Mouse (Mus musculus): Measurements from ENCODE around the gene Auts2.

Gene Auts2

DNA sequence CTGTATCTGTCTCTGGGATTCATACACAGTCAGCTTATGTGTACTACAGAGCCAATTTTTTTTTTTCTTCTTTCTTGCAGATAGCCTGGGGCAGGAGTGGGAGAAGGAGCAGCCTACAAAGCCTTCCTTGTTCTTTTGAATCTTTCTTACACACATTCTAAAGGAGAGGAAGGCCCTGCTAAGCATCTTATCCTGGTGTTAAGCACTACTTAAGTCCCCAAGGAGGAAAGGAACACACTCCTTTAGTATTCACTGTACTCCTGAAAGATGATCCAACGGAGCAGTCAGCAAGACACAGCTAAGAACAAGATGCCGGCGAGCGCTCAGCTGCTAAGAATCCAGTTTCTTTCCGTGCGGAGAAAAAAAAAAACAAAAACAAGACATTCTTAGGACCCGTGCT, 356.9 kb downstream of the Auts2 start:
- no peak for DNase-seq (ENCODE audit: low spot score in 2 of 2)

DNA sequence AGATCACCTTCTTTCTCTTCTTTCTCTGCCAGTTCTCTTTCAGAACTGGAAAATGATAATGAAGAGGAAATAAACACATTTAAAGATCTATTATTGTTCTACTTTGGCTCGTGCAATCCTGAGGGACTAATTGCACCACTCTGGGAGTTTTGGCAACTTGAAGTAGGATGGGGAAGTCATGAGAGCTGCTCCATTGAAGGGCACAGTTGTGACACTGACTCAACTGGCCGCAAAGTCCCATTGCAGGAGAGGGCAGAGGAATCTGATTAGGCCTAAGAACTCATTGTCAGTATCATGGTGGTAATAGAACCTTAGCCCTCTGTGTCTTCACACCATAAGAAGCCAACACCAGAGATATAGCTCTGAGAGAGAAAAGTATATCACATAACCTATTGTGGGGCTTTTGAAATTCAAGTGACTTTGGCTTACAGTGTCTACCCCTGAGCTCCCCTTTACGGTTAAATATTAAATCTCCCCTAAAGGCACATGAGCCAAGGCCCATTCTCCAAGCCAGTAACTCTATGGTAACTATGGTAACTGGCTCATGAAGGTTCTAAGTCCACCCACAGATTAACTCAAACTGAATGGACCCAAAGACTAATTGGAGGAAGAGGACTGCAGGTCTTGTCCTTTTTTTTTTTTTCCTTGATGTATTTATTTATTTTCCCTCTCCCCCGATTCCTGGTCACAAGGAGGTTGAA, 358.6 kb downstream of the Auts2 start:
- no peak for DNase-seq (ENCODE audit: low spot score in 2 of 2)

DNA sequence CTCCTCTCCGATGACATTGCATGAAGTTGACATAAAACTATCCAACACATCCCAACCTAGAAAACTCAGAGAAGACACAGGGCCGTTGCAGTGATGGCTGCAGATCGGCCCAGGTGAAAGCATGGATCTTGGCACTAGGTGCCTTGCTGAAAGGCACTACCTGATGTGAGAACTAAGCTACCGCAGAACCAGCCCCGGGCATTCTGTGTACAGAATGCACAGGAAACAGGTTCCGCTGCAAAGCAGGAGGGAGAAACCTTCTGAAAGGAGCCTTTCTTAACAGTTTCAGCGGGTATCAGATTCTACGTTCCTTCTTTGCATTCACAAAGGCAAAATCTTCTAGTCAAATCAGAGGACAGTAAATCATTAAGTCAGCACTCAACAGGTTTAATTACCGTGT, 361.1 kb downstream of the Auts2 start:
- DNase-seq (ENCODE audit: low spot score in 2 of 2): no peak

DNA sequence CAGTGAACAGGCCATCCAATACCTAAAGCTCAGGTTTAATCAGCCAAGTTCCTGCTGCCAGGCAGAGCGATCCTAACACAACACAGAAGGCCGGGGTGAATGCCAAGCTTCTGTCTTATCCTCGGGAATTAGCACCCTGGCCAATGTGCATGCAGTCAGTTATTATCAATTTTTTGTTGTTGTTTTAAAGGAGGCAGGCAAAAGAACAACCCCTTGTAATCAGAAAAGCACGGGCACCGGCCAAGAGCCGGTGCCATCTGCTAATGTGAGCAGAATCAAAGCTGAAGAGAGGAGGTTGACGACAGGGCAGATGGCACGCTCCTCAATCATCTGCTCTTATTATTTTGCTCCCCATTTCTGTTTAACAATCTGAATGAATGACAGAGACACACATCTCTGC, 373.1 kb downstream of the Auts2 start:
- DNase-seq (ENCODE audit: low spot score in 2 of 2): no peak

DNA sequence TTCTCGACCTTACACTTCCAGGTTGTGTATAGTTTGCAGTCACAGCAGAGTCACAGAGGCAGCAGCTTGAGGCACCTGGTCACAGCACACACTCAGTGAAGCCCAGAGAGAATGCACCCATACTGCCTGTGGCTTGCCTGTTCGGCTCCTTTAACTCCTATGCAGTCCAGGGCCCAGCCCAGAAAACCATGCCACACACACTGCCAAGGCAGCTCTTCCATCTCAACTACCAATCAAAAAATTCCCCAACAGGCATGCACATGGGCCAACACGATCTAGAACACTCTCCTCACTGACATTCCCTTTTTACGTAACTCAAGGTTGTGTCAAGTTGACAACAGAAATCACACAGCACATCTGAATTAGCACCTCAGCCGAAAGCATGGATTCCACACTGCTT, 374.3 kb downstream of the Auts2 start:
- DNase-seq (ENCODE audit: low spot score in 2 of 2): no peak

DNA sequence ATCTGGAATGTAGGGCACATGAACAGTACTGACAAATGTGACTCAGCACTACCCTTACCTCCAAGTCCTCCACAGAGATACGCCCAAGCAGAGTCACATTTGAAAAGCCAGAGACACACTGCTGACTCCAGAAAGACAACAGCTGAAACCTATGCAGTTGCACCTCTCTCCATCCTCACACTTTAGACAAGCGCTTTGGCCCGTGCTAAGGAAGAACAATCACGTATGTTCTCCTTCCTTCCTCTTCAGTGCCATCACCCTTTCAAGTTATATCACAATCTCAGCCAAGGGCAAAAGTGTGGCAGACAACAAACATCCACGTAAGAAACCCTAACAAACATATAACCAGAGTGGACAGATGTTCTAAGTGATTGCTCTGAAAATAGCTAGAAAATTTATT, 374.9 kb downstream of the Auts2 start:
- no peak for DNase-seq (ENCODE audit: low spot score in 2 of 2)

DNA sequence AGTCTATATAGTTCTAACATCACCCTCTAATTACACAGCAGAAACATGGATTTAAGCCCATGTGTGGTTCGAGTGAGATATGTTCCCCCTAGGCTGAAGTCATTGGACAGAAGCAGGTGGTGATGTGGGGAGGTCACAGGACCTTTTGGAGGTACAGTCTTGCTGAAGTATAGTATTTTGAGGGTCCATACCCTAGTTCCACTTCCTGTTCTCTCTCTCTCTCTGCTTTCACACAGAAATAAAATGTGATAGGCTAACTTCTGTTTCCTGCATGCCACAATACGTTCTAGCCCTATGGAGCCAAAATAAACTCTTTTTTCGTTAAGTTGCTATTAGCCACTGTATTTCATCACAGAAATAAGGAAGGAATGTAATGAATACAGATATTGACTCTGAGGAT, 376.6 kb downstream of the Auts2 start:
- no peak for DNase-seq (ENCODE audit: low spot score in 2 of 2)

DNA sequence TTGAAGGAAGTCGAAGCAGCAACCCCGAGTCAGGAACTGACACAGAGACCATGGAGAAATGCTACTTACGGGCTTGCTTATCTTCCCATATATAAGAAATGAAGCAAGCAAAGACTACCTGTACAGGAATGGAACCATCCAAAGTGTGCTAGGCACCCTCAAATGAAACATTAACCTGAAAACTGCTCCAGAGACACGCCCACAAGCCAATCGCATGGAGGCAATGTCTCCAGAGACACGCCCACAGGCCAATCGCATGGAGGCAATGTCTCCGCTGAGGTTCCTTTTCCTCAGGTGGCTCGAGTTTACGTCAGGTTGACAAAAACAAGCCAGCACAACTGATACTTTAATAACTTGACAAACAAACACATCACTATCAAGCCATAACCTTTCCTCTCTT, 379.2 kb downstream of the Auts2 start:
- no peak for DNase-seq (ENCODE audit: low spot score in 2 of 2)

DNA sequence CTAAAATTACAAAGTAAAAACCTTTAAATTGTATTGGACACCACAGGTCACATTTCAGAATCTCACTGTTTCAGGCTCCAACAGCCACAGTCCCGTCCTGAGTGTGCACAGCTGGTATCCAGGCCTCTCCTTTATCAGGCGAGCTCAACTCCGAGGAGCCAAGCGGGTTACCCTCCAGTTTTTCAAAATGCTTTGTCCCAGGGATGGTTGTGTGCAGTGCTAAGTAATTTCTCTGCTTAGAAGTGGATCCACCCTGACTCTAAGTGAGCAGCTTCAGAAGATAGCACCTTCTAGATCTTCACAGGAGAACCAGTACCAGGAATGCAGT, 381.0 kb downstream of the Auts2 start:
- DNase-seq (ENCODE audit: low spot score in 2 of 2): no peak

DNA sequence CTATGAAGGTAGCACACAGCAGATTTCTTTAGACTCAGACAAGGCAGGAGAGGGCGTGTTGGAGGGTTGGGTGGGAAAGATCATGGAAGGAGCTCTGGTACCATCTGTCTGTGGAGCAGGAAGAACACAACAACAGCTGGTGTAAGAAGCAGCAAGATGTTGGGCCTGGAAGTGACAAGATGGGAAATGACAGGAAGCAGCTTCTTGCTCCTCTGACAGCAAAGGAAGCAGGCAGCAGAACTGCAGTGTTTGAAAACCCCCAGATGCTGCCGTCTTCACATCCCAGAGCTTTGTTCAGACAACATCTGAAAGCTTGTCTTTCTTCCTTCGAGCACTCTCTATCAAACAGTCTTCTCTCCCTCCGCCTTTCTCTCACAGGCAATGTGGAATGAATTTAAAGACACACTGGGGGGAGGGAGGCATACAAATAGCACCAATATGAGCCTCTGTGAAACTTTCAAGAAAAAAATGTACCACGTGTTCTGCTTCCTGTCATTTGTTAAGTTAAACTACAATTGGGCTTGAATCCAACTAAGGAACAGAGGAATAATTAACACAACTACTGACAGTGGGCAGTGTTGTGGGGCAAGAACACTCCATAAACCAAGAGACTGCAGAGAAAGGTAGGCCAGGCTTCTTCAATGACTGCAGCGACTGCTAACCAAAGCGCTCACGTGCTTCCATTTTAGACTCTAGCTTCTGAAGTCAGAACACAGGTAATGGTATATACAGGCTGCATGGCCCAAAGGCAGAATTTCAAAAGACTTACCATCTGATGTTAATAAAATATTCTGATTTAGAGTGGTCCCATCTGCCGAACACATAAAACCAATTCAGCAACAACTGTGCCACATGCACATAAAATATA, 381.6 kb downstream of the Auts2 start:
- DNase-seq (ENCODE audit: low spot score in 2 of 2): no peak

DNA sequence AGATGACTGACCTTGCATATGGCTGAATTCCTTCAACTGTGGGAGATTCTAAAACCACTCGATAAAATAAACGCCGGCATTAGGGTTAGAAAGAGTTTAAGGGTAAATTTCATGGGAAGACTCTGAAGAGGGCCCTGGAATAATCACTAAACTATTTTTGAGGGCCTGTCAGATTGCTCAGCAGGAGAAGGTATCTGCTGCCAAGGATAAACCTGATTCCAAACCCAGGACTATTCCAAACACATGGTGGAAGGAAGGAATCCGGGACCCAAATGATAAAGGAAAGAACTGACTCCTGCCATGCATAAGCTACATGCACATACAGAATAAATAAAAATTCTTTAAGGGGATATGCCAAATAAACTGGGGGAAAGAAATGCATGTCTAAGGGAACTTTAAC, 399.0 kb downstream of the Auts2 start:
- DNase-seq (ENCODE audit: low spot score in 2 of 2): no peak

DNA sequence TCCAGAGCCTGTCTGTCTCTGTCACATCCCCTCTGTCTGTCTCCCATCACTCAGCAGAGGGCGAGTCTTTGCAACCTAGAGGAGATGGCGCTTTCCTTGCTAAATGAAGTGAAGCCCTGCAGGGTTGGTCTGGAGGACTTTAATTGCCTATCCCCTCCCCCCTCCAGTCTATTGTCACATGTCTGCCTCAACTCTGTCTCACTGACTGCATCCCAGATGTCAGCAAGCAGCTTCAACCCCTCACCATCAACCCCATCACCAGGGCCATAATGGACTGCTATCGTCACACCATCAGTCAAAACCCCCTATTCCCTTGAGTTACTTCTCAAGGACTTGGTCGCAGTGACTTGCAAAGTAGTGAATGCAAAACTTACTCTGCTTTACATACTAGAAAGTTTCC, 402.3 kb downstream of the Auts2 start:
- DNase-seq (ENCODE audit: low spot score in 2 of 2): no peak

DNA sequence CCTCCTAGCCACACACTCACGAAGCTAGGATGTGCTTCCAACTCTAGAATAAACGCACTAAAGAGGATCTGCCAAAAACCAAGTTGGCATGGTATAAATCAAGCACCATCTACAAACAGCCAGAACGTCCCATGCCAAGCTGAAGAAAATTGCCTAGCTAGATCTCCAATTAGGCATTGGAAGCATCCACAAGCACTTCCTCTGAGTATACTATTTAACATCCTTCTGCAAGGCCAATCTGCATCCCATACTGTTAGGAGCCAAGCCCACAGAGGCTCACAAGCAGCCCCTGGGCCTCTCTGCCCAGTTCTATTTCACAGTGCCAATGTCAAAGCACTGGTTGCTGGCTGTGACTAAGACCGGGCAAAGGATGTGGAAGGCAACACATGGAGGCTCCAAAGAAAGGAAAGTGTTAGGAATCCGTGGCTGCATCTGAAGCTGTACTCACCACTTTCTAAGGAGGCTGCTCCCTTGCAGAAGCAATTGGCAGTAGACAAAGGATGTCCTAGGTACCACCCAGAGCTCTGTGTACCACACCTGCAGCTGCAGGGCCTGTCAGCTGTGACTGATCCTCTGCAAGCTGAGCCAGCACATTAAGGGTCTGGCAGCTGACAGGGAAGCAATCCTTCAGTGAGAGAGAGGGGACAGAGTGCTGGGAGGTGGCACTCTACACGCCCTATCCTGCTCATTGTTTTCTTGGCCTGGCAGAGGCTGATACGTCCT, 407.0 kb downstream of the Auts2 start:
- no peak for DNase-seq (ENCODE audit: low spot score in 2 of 2)

DNA sequence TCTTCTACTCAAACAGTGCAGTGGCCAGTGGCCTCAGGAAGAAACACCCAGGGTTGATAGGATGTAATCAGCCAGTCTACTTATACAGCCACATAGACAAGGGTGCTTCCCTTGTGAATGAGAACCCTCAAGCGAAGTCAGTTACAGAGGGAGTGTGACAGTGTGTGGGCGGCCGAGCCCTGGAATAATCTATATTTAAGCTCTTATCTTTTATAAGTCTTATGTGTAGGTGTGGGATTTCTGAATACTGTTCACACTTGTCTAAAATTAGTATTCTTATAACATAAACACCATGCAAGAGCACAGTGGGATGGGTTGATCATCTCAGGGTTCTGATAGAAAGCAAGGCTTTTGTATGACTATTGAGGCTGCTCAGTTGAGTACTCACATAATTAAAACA, 411.2 kb downstream of the Auts2 start:
- DNase-seq (ENCODE audit: low spot score in 2 of 2): no peak

DNA sequence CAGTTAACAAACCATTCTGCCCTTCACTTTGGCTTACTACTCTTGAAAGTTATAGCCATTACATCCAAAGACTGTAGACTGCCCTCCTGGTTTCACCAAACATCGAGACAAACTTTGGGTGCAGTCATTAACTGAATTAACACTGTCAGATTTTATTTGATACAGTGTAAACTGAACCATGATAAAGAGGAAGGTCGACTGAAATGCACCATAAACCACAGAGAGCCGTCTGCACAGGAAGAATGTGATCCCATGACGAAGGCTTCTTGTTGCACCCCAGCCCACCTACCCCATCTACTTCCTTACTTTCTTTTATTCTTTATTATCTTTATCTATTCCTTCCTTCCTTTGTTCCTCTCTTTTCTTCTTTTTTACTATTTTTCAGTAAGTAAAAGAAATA, 412.6 kb downstream of the Auts2 start:
- DNase-seq (ENCODE audit: low spot score in 2 of 2): no peak

DNA sequence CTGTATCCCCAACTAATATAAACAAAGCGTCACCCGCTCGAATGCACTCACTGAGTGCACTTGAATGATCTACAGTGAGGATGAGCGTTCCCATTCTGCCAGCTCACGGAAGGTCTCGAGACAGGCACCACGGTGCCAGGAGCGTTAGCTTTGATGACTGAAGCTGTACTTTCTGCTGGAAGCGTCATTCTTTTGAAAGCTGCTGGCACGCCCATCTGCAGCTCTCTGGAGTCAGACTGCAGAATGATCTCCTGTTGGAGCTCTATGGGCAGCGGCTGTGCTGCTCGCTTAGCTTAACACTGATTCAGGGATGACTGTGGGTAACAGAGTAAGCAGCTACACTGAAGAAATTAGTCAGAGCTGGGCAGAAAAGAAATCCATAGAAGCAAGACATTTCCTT, 416.5 kb downstream of the Auts2 start:
- DNase-seq (ENCODE audit: low spot score in 2 of 2): no peak

DNA sequence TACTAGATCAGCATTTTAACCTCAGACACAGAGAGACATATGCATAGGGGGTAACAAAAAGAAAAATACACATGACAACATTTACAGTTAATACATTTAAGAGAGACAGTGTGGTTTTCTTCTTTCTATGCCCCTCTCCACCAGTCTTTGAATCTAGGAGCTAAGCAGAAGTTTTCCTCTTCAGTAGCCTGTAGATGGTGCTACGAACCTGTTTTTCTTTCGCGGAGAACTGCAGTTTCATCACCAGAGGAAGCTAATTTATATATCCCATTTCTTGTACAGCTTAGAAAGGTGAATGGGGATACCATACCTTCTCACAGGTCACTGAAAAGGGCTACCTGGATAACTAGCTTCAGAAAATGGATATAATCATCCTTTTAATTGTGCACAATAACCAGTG, 427.5 kb downstream of the Auts2 start:
- no peak for DNase-seq (ENCODE audit: low spot score in 2 of 2)

DNA sequence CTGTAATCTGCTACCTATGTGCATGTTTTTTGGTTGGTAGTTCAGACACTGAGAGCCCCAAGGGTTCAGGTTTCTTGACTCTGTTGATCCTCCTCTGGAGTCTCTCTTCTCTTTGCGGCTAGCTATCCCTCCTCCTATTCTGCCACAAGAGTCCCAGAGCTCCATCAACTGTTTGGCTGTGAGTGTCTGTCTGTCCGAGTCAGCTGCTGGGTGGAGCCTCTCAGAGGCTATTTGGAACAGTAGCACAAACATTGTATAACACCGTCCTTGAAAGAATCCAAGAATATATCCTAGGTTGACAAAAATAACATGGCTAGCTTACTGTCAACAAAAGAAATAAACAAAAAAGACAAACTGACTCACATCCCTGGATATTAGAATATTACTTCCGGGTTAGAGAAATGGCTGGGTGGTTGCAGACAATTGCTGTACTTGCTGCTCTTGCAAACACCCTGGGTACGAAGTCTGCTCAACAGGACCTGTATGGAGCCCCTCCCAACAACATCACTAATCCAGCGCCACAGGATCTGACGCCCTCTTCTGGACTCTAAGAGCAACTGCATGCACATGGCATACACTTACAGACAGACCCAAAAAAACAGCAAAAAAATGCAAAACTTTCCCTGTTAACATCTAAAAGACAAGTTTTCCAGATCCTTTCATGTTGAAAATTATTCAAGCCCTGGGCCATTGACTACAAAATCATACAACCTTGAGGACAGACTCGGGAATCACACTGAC, 428.4 kb downstream of the Auts2 start:
- no peak for DNase-seq (ENCODE audit: low spot score in 2 of 2)

DNA sequence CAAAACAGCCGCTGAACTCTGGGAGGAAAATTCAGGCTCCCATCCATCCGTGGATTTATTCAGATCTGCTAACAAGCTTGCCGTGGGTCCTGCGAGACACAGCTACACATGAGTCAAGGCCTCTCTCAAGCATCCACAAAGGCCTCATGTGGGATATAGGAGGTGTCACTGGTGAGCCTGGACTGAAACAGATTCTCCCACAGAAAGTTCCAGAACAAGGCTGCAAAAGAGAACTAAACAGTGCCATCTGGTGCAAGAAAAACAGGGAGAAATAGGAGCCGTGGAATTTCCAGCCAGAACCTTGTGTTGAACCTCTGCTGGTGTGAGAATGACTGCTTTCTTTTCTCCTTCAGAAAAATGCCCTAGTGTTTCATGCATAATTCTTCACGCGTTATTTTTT, 429.7 kb downstream of the Auts2 start:
- DNase-seq (ENCODE audit: low spot score in 2 of 2): peak in 1 of 2 experiments; percentile 9

DNA sequence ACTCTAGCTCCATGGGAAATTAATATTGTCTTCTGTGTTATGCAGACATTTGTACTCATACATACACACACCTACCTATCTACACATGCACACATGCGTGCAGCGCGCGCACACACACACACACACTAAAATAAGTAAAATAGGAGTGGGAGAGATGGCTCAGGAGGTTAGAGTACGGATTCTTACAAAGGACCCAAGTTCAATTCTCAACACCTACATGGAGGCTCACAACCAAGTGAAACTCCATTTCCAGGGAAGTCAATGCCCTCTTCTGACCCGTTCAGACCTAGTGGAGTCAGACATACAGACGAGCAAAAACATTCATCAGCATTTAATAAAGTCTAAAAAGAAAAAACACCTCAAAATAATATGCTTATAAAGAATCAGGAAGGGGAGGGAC, 430.5 kb downstream of the Auts2 start:
- DNase-seq (ENCODE audit: low spot score in 2 of 2): no peak

DNA sequence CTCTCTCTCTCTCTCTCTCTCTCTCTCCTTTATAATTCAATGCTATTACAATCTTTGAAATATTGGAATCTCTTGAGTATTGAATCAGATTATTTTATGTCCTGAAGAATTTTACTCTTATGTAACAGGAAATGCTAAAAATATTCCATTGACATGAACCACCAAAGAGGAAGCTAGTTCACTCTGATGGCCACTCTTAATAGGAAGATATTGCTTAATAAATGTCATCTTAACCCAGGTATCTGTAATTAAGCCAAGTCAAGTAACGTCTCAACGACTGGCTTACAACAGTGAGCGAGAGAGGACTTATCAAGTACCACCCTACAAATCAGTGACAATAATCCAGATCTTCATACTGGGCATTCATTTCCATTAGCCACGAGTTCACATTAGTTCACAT, 440.7 kb downstream of the Auts2 start:
- no peak for DNase-seq (ENCODE audit: low spot score in 2 of 2)

DNA sequence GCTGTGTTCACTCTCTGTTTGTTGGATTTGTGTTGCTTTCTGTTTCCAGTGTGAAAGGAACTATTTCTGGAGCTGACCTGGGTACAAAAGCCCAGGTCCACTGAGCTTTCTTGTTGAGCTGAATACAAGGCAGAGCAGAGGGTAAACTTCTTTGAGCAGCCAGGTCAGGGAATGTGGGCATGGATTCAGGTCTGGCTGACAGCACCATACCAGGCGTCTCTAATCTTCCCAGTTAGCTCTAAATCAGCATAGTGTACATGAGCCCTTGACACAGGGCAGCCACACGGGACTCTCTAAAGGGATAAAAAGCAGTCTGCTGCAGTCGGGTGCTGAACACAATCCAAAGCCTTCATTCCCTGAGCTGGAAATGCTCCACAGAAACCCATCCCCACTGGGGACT, 444.7 kb downstream of the Auts2 start:
- no peak for DNase-seq (ENCODE audit: low spot score in 2 of 2)

All from urinary bladder, adult 18-20 months (tissue).